Mouse (Mus musculus) thymus, postnatal 25 days (tissue): ENCODE measurements around the gene Rere.
"Not testable (repeated sequence)": the region's sequence is repeated elsewhere in the genome, so short reads cannot be mapped to it uniquely, and the experiment has no call there.

ENCODE experiments used
- DNase-seq: peaks from one replicate; pipeline ENCODE4 v3.0.0; 2022

Rere gene

GRCm38 (mm10) chr4:150286980-150287379 lies 5.5 kb downstream of the Rere start:
- no peak for DNase-seq

GRCm38 (mm10) chr4:150287463-150287862 lies 6.0 kb downstream of the Rere start:
- not testable (repeated sequence) for DNase-seq

- DNase-seq: no peak
Measured at GRCm38 (mm10) chr4:150291900-150292299, 10.5 kb downstream of the Rere start.

GRCm38 (mm10) chr4:150294870-150295269 lies 13.4 kb downstream of the Rere start:
- no peak for DNase-seq

- DNase-seq: no peak
Measured at GRCm38 (mm10) chr4:150295966-150296365, 14.5 kb downstream of the Rere start.

- no peak for DNase-seq
Measured at GRCm38 (mm10) chr4:150302726-150303125, 21.3 kb downstream of the Rere start.

- DNase-seq: no peak
Measured at GRCm38 (mm10) chr4:150306701-150307100, 25.3 kb downstream of the Rere start.

- no peak for DNase-seq
Measured at GRCm38 (mm10) chr4:150307226-150307625, 25.8 kb downstream of the Rere start.

- no peak for DNase-seq
Measured at GRCm38 (mm10) chr4:150311431-150311830, 30.0 kb downstream of the Rere start.

GRCm38 (mm10) chr4:150312646-150313045 lies 31.2 kb downstream of the Rere start:
- no peak for DNase-seq

GRCm38 (mm10) chr4:150315301-150315700 lies 33.9 kb downstream of the Rere start:
- DNase-seq: no peak

- DNase-seq: no peak
Measured at GRCm38 (mm10) chr4:150316546-150316945, 35.1 kb downstream of the Rere start.

GRCm38 (mm10) chr4:150325046-150325801 lies 43.8 kb downstream of the Rere start:
- DNase-seq: no peak

- no peak for DNase-seq
Measured at GRCm38 (mm10) chr4:150326005-150326404, 44.6 kb downstream of the Rere start.

- no peak for DNase-seq
Measured at GRCm38 (mm10) chr4:150327476-150327875, 46.0 kb downstream of the Rere start.

GRCm38 (mm10) chr4:150333927-150334682 lies 52.7 kb downstream of the Rere start:
- no peak for DNase-seq

GRCm38 (mm10) chr4:150337260-150337659 lies 55.8 kb downstream of the Rere start:
- no peak for DNase-seq

- peak; percentile 40 for DNase-seq
Measured at GRCm38 (mm10) chr4:150338906-150339650, 57.6 kb downstream of the Rere start.

GRCm38 (mm10) chr4:150340796-150341525 lies 59.5 kb downstream of the Rere start:
- no peak for DNase-seq

GRCm38 (mm10) chr4:150344526-150344925 lies 63.1 kb downstream of the Rere start:
- DNase-seq: no peak

GRCm38 (mm10) chr4:150346651-150347386 lies 65.4 kb downstream of the Rere start:
- DNase-seq: no peak

- DNase-seq: no peak
Measured at GRCm38 (mm10) chr4:150347387-150347672, 65.9 kb downstream of the Rere start.
